Comparison of ENCODE assay signal across 21 mouse cellular contexts in the genomic region with DNA sequence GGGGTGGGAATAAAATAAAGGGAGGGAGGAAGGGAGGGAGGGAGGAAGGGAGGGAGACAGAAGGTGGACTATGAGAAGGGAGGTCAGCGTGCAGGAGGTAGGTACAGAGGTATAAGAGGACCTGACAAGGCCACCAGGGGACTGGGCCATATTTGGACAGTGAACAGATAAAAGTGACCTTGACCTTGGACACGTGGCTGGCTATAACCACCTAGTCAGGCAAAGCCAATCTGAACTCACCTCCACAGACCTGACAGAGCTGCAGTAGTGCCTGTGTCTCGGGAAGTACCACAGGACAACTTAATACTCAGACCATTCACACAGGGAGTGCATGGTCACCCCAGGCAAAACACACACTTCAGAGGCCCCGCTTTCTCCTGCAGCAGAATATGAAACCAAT.
DNase-seq lines count a peak whose midpoint lies in the region; ATAC-seq lines count a peak whose summit lies in the region.
"Had no signal": no experiment of that assay in that cellular context is flagged by ENCODE, and none has a peak within 500 bp of the region (broad histone marks: within the 10 kb centered on the region; RNA-seq: fewer than 3 reads in every experiment).

No protein-coding gene starts in this region.

- no peak overlapping the region for H3K27ac ChIP-seq in midbrain, embryonic 16.5 days (ENCODE audit: low read length)
- H3K27ac ChIP-seq in midbrain, embryonic 10.5 days (replicated peaks), result no peak overlapping the region
- H3K27ac ChIP-seq: forebrain, embryonic 10.5 days; heart, adult 2 months; heart, embryonic 15.5 days; hindbrain, embryonic 10.5 days; hindbrain, embryonic 15.5 days had no signal

- H3K4me2 ChIP-seq in midbrain, embryonic 16.5 days (ENCODE audit: low read length), result no peak overlapping the region
- H3K4me2 ChIP-seq: embryonic facial prominence, embryonic 15.5 days; heart, embryonic 11.5 days; heart, embryonic 15.5 days; hindbrain, embryonic 15.5 days had no signal

- no peak overlapping the region for H3K4me3 ChIP-seq in midbrain, embryonic 16.5 days (ENCODE audit: low read depth, low read length)
- no peak overlapping the region for H3K4me3 ChIP-seq in midbrain, embryonic 10.5 days
- H3K4me3 ChIP-seq: embryonic facial prominence, embryonic 15.5 days; erythroblast, embryonic 14.5 days; forebrain, embryonic 10.5 days; heart, adult 2 months; heart, embryonic 15.5 days; hindbrain, embryonic 10.5 days; hindbrain, embryonic 15.5 days had no signal

- H3K27me3 ChIP-seq in midbrain, embryonic 16.5 days (ENCODE audit: control insufficient read depth, insufficient read depth, low read depth, low read length), result no peaks in the 10 kb centered on the region
- 0 out of 2 replicates have a peak, but pooled peaks cover 6% of the 10 kb centered on the region for H3K27me3 ChIP-seq in midbrain, embryonic 10.5 days (ENCODE audit: low read depth, poor library complexity, severe bottlenecking)
- H3K27me3 ChIP-seq: embryonic facial prominence, embryonic 15.5 days; heart, embryonic 15.5 days; hindbrain, embryonic 15.5 days had no signal

- no peaks in the 10 kb centered on the region for H3K9me3 ChIP-seq in midbrain, embryonic 16.5 days (replicated peaks; ENCODE audit: control insufficient read depth, low read length, poor library complexity, severe bottlenecking)
- no peaks in the 10 kb centered on the region for H3K9me3 ChIP-seq in midbrain, embryonic 10.5 days (replicated peaks)
- H3K9me3 ChIP-seq: embryonic facial prominence, embryonic 15.5 days; forebrain, embryonic 10.5 days; heart, embryonic 15.5 days; hindbrain, embryonic 10.5 days; hindbrain, embryonic 15.5 days had no signal

- ATAC-seq in midbrain, embryonic 16.5 days, result 0 out of 2 replicates have a peak, but pooled peaks have one; percentile 29
- ATAC-seq: forebrain, embryonic 16.5 days had no signal

- no peaks in the 10 kb centered on the region for H3K36me3 ChIP-seq in midbrain, embryonic 16.5 days (ENCODE audit: control insufficient read depth, insufficient read depth, low read length)
- no peaks in the 10 kb centered on the region for H3K36me3 ChIP-seq in midbrain, embryonic 10.5 days
- H3K36me3 ChIP-seq: embryonic facial prominence, embryonic 15.5 days; forebrain, embryonic 10.5 days; heart, embryonic 15.5 days; hindbrain, embryonic 10.5 days; hindbrain, embryonic 15.5 days had no signal

- H3K9ac ChIP-seq in midbrain, embryonic 16.5 days (ENCODE audit: low read depth, low read length), result no peak overlapping the region
- H3K9ac ChIP-seq: embryonic facial prominence, embryonic 15.5 days; heart, embryonic 15.5 days; hindbrain, embryonic 15.5 days had no signal

- WGBS in midbrain, embryonic 16.5 days, result 69% methylated on average over 4 of the region's 4 CpGs
- WGBS in midbrain, embryonic 10.5 days, result 83% methylated on average over 4 of the region's 4 CpGs

- H3K4me1 ChIP-seq in midbrain, embryonic 16.5 days (ENCODE audit: control insufficient read depth, insufficient read depth, low read length), result peaks cover 16% of the 10 kb centered on the region
- H3K4me1 ChIP-seq in midbrain, embryonic 10.5 days, result peaks cover 11% of the 10 kb centered on the region

- DNase-seq in adrenal gland, adult (ENCODE audit: inconsistent age in 2 of 2, low spot score in 1 of 2), result peak; percentile 10 to 33
- DNase-seq in adrenal gland, postnatal 14 days, result no peak
- DNase-seq in layer of hippocampus, adult 9-11 months, result peak; percentile 1
- DNase-seq in layer of hippocampus, postnatal 25 days (ENCODE audit: extremely low spot score in 1 of 2, low spot score in 1 of 2), result no peak
- DNase-seq in midbrain, embryonic 10.5 days (ENCODE audit: low spot score), result no peak
- DNase-seq in thymus, postnatal 36 days, result no peak
- DNase-seq: adrenal gland, postnatal 25 days; cerebellum, adult 18-20 months; cerebellum, adult 9-11 months; cerebellum, postnatal 36 days; gastrocnemius, postnatal 10 days; heart, adult 2 months had no signal

Comparison
In these comparisons a context has a peak if more than half of its experiments do, and no peak if none do; other contexts are left out.
1. DNase-seq: peak in adrenal gland, adult (2 of 2) and layer of hippocampus, adult 9-11 months (single experiment); none in adrenal gland, postnatal 14 days (single experiment), layer of hippocampus, postnatal 25 days (0 of 2), midbrain, embryonic 10.5 days (single experiment) and thymus, postnatal 36 days (0 of 2).